Mouse (Mus musculus): ENCODE results near the gene Psmd2.
"Not testable (repeated sequence)": the region's sequence is repeated elsewhere in the genome, so short reads cannot be mapped to it uniquely, and the experiment has no call there.

Gene Psmd2

DNA sequence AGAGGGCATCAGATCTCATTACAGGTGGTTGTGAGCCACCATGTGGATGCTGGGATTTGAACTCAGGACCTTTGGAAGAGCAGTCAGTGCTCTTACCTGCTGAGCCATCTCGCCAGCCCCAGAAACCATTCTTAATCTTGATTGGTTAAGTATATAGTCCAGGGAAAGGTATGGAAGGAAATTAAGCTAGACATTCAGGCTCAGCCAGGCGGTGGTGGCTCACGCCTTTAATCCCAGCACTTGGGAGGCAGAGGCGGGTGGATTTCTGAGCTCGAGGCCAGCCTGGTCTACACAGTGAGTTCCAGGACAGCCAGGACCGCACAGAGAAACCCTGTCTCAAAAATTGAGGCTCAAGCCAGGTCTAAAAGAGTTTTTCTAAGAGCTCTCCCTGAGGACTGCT, 16.6 kb downstream of the Psmd2 start, which contains the start of gene Eif4g1:
Eif4g1 (plus strand) TSS at position 301 of the 400 bp plus-strand sequence.
- not testable (repeated sequence) for DNase-seq

DNA sequence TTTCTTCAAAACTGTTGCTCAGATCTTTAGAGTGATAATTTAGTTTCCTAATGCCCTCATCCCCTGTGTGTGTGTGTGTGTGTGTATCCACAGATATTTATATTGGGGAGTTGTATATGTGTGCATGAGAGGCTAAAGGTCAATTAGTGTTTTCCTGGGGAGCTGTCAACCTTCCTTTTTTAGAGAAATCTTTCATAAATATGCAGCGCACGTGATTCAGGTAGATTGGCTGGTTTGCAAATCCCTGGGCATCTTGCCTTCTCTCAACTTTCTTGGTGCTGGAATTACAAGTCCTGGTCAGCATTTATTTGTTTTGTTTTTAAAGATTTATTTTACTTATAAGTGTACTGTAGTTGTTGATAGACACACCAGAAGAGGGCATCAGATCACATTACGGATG, 18.8 kb downstream of the Psmd2 start:
- no peak for DNase-seq

DNA sequence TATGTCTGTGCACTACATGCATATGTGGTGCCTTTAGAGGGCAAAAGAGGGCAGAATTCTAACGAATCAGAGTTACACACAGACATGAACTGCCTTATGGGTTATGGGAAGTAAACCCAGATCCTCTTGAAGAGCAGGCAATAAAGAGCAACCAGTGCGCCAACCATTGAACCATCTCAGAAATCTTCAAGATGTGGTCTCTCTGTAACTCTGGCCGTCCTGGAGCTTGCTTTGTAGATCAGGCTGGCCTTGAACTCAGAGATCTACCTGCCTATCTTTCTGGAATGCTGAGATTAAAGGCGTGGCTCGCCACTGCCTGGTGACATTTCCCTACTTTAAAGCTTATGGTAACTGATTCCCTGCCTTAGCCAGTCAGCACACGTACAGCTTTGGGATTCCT, 20.4 kb downstream of the Psmd2 start:
- no peak for DNase-seq

DNA sequence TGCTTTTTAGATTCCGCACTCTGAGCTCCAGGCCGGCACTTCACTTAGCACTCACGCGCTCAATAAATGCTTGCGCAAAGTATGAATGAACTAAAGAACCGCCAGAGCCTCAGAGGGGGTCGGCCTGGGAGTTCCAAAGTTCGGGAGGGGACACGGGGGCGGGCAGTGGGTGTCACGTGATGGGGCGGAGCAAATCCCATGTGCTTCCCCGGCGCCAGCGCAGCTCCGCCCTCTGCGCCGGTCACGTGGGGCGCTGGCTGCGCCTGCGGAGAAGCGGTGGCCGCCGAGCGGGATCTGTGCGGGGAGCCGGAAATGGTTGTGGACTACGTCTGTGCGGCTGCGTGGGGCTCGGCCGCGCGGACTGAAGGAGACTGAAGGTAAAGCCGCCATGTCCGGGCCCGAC, 21.0 kb downstream of the Psmd2 start:
- DNase-seq = peak; percentile 98

DNA sequence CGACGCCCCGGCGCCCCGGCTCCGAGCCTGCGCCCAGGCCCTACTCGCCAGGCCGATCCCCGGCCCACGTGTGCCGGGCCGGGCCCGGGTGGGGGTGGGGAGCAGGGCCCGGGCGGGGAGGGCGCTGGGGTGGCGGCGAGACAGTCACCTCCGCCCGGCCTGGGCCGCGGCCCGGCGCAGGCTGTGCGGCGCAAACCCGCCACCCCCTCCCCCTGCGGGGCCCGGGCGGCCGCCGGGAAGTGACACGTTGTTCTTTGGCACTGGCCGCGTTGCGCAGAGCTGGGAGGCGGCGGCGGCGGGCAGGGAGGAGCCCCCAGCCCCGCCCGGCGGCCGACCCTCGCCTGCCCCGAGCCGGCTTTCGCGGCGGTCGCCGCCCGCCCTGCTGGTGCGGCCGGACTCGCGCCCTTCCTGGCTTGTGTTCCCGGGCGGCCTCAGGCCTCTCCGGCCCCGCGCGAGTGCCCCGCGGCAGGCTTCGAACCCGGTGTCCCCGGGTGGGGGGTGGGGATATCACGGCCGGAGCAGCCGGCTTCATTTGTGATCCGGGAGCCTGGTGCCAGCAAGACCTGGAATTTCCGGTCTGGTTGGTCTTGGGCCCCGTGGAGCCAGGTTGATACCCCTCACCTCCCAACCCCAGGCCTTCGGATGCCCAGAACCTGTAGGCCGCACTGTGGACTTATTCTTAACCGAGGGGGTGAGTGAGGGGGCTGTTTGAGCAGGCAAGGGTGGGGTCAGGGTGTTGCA, 21.7 kb downstream of the Psmd2 start:
- peak; percentile 71 for DNase-seq

DNA sequence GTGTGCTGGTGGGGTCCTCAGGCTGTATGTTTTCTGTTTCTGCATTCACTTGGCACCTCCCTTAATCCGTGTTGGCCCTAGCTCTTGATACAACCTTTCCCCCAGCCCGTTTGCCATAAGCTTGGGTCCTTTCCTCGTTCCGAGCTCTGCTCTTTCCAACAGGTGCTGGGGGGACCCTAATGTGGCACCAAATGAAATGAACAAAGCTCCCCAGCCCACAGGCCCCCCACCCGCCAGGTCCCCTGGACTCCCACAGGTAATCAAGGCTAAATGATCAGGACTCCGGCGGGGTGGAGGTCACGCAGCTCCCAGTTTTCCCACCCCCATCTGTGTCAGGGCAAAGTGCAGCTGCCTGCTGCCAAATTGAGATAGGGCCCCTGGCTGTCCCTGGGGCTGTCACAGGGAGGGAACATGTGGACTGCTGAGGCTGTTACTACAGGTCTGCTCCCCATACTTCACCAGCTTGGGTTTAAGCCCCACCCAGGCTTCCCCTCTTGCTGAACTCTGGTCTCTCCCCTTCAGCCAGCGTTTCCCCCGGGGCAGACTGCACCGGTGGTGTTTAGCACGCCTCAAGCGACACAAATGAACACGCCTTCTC, 22.4 kb downstream of the Psmd2 start:
- no peak for DNase-seq

DNA sequence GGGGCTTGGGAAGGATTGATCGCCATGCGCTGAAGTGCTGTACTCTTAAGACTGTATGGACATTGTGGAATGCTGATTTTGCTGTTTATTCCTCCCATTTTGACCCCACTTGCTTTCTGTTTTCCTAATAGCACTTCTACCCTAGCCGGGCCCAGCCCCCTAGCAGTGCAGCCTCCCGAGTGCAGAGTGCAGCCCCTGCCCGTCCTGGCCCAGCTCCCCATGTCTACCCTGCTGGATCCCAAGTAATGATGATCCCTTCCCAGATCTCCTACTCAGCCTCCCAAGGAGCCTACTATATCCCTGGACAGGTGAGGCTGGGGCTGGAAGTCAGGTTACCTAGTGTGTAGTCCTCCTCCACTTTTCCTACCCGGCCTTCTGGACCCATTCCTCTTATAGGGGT, 23.8 kb downstream of the Psmd2 start:
- no peak for DNase-seq

DNA sequence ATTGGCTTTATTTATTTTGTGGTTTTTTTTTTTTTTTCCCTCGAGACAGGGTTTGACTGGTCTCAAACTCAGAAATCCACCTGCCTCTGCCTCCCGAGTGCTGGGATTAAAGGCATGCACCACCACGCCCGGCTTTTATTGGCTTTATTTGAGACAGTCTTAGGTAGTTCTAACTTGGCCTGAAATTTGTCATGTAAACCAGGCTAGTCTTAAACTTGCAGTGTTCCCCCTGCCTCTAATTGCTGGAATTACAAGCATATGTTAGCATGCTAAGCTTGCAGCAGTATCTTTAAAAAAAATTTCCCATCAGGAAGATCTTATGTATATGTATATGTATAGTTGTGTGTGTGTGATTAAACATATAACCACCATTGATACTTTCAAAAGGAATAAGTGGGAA, 25.2 kb downstream of the Psmd2 start:
- no peak for DNase-seq

DNA sequence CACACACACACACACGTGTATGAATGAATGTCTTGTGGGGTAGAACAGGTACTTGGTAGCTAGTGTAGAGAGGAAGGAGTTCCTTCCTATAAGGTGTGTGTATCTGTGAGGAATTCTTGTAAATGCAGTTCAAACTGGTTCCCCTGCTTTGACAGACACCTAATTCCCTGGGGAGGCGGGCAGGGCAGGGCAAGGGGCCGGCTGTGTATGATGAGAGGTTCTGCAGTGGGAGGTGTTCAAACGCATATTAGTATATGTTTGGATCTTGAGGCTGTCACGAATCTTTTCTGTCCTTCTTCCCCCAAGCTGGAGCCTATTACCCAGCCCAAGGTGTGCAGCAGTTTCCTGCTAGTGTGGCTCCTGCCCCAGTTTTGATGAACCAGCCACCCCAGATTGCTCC, 25.9 kb downstream of the Psmd2 start:
- no peak for DNase-seq

DNA sequence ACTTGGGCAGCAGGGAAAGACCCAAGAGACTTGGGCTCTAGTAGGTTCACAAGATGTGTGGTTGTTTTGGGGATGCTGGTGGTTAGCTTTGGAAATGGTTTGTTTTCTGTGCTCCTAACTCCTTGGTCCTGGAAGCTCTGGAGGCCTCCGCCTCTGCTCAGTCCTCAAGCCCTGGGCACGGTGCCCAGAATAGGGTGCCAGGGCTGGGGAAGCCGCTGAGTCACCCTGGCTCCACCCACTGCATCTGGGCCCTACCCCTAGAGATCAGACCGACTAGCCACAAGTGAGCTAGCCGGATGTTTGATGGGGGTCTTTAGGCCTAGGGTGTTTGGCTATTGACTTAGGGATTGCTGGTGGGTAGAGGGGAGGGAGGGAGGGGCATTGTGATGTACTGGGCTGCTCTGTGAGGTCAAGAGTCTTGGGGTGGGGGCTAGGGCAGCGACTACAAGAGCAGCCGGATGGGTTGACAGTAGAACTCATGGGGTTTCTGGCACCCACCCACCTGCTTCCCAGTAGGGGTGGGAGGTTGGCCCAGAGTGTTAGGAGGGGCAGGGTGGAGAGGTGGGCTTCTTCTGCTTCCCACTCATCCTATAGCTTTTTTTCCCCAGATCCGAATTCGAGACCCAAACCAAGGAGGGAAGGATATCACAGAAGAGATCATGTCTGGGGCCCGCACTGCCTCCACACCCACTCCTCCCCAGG, 26.7 kb downstream of the Psmd2 start:
- peak; percentile 95 for DNase-seq

DNA sequence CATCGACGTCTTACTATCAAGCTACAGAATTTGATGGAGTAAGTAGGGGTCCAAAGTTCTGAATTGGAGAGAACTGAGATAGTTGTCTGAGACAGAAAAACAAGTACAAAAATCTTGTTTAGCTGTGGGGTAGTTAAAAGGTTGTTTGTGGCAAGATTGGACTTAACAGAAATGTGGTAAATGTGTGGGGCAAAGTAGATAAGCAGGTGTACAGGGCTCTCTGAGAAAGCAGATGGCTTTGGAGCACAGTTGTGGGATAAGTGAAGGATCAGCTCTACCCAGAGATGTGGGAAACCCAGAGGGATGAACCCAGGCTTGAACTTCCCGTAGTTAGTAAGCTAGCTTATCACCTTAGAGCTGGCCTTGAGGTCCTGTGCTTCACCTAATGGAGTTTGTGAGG, 39.3 kb downstream of the Psmd2 start:
- DNase-seq = no peak

DNA sequence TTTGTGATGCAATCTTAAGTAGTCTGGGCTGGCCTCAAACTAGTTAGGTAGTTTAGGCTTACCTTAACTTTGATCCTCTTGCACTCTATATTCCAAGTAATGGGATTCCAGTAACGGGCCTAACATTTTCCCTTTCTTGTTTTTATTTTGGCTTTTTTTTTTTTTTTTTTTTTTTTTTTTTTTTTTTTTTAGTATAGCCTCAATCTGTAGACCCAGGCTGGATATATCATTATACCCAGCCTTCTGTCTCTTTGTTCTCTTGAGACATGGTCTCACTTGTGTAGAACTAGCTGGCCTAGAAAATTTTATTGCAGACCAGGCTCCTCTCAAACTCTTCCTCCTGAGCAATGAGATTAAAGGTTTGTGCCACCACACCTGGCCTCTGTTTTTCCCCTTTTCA, 40.2 kb downstream of the Psmd2 start:
- DNase-seq = no peak

DNA sequence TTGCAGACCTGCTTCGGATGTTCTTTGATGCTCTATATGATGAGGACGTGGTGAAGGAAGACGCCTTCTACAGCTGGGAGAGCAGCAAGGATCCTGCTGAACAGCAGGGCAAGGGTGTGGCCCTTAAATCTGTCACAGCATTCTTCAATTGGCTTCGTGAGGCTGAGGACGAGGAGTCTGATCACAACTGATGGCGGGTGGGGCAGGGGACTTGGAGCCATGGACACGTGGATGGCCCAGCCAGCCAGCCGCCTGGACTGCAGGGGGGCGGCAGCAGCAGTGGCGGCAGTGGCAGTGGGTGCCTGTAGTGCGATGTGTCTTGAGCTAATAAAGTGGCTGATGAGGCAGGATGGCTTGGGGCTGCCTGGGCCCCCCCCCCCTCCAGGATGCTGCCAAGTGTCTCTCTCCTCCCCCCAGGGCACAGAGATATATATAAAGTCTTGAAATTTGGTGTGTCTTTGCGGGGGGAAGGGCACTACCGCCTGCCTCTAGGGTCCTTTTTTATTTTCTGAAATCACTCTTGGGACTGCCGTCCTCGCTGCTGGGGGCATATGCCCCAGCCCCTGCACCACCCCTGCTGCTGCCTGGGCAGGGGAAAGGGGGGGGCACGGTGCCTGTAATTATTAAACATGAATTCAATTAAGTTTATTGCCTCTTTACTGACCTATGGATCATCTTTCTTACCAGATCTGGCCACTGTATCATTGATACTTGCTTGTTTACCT, 41.0 kb downstream of the Psmd2 start:
- DNase-seq = no peak

DNA sequence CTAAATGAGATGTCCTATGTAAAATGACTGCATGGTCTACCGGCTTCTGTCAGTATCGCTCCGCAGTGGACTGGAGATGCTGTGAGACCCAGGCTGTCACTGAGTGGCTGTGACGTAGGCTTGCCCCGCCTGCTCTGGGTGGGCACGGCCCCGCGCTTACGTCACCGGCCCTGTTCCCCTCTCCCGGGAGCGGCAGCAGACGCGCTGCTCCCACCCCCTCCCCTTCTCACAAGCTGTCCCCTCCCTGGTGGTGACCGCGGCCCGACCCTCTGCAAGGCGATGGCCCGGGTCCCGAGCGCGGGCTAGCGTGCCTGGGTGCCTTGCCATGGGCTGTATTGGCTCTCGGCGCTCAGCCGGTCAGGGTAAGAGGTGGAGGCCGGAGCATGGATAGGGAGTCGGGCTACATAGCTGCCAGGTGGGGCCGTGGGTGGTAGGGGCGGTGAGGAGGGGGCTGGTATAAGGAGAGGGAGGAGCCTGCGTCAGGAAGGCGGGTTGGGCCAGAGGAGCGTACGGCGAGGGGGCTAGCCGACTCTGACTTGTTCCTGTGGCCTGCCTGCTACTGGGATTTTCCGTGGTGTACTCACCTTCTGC, 41.8 kb downstream of the Psmd2 start, which contains the start of gene Fam131a:
Fam131a (plus strand) TSS at position 131 of the 591 bp plus-strand sequence.
- peak; percentile 95 for DNase-seq

DNA sequence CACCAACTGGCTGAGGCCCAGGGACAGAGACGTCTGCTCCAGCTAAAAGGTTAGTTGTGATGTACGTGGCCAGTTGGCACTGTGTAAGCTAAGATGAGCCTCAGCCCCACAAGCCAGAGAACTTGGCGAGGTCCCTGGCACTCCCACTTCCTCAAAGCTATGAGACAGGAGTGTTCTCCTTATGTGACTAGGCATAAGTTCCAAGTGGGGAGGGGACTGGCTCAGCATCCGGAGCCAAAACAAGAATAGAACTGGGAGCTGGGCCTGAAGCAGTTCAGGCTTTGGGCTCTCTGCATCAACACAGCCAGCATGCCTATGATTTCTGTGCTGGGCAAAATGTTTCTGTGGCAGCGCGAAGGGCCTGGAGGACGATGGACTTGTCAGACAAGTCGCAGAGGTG, 43.3 kb downstream of the Psmd2 start:
- peak; percentile 64 for DNase-seq

DNA sequence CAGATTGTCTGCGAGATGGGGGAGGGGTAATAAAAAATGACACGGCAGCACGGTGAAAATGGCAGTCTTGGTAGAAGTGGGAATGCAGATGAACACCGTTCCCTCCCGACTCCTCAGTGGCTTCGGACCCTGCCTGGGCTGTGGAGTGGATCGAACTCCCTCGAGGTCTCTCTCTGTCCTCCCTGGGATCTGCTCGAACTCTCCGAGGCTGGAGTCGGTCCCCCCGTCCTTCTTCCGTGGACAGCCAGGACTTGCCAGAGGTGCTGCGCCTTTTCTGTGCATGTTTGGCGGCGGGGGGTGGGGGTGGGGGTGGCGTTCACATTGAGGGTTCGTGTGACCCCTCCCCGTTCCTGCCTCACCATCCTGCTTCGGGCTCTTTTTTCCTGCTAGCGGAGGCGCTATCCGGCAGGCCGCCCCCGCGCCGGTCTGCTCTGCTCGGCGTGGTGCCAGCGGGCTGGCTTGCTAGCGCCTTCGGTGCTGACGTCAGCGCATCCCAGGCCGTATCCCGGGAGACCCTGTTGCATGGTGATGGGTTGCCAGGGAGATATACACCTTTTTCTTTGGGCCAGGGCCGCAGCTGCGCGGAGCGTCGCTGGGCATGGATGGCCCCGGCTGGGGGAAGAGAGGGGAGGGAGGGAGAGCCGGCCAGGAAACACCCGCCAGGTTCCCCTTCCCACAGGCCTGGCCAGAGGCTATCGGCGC, 44.3 kb downstream of the Psmd2 start:
- DNase-seq = peak; percentile 74

DNA sequence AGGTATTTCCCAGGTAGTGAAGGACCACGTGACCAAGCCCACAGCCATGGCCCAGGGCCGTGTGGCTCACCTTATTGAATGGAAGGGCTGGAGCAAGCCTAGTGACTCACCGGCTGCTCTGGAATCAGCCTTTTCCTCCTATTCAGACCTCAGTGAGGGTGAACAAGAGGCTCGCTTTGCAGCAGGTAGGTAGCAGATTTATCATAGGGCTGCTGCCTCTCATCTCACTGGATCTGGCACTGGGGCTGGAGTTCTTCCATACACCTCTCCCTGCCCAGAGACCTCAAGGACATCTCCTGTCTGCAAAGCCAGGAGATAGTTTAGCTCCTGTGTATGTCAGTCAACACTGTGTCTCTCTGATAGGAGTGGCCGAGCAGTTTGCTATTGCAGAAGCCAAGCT, 47.8 kb downstream of the Psmd2 start:
- no peak for DNase-seq

DNA sequence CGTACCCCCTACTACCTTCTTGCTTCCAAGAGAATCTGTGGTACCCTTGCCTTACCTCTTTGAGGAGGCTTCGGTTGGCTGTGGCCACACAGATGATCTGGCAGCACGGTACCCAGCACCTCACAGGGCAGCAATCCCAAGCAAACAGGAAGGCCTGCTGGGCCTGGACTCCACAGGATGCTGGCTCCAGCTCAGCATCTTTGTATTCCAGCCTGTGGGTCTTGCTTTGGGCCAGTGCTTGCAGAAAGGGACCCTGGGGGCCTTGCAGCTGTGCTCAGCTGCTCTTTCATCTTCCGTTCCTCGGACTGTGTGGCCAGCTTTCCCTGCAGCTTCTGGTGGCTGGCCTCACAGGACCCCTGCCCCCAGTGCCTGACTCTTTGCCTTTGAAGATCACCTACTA, 48.6 kb downstream of the Psmd2 start:
- no peak for DNase-seq

DNA sequence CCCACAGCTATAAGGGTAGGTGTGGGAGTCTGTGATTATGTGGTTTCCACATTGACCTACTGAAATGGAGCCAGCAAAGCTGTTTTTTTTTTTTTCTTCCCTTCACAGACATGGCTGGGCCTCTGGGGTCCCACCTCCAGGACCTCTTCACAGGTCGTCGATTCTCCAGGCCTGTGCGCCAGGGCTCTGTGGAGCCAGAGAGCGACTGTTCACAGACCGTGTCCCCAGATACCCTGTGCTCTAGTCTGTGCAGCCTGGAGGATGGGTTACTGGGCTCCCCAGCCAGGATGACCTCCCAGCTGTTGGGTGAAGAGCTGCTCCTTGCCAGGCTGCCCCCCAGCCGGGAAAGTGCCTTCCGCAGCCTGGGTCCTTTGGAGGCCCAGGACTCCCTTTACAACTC, 49.9 kb downstream of the Psmd2 start:
- no peak for DNase-seq

DNA sequence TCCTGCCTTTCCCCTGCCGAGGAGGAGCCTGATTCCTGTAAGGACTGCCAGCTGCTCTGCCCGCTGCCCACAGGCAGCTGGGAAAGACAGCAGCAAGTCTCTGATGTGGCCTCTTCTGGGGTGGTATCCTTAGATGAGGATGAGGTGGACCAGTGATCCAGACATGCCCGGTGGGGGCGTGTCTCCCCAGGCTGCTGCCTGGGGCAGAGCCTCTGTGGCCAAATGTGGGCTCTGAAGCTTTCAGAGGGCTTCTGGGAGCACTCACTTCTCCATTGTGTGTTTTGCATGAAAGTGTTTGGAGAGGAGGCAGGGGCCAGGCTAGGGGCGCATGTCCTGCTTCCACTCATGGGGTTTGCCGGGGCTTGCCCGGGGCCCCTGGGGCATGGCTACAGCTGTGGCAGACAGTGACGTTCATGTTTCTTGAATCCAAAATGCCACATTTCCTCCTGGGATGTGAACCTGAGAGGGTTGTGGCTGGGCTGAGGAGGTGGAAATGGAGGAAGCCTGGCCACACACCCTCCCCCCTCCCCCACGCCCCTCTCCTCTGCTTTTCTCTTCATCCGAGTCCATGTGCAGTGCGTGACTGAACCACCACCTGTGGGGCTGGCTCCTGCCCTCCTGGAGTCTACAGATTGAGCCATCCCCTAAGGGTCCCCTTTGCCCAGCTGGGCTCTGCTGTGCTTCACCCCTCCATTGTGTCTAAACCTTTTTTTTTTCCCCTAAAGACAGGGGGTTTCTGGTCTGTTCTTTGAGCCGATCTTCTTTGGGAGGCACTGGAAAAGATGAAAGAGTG, 50.5 kb downstream of the Psmd2 start:
- no peak for DNase-seq

DNA sequence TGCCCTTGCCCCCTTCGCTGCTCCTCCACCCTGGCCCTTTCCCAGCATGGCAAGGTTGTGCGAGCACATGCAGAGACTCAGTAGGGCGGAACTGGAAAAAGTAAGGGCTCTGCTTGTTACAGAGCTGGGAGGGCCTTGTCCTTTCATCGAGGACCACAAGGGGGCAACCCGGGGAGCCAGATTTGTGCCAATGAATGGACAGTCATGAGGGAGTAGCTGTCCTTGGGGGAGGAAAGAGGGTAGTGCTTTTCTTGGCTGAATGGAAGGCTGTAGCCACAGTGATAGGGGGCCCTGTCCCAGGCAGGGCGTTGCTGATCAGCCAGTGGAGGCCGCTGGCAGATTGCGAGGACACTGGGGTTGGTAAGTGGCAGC, 51.1 kb downstream of the Psmd2 start:
- peak; percentile 69 for DNase-seq

DNA sequence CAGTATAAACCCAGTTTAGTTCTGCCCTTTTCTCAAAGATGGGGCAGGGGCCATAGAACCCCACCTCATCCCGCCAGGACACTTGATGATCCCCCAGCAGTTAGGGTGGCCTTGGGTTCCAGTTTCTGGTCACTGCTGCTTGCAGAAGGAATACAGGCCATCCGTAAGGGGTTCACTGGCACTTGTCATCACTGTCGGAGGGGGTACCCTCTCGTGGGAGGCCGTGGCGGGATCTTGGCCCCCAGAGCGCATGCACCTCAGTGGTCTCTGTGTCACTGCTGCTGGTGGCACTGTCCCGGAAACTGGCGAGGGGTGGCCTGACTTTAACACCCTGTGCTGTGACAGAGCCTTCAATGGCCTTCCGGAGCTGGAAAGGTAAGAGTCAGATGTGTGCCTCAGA, 51.6 kb downstream of the Psmd2 start:
- no peak for DNase-seq
